Mouse (Mus musculus): ENCODE results near the gene Hivep1. TPM values are rescaled to one million over a fixed set of nuclear protein-coding genes. Genes with fewer than 3 reads are reported as not detected.

The Hivep1 gene
- polyA plus RNA-seq, 1 experiment from 2014 or later = 22.8 TPM

DNA sequence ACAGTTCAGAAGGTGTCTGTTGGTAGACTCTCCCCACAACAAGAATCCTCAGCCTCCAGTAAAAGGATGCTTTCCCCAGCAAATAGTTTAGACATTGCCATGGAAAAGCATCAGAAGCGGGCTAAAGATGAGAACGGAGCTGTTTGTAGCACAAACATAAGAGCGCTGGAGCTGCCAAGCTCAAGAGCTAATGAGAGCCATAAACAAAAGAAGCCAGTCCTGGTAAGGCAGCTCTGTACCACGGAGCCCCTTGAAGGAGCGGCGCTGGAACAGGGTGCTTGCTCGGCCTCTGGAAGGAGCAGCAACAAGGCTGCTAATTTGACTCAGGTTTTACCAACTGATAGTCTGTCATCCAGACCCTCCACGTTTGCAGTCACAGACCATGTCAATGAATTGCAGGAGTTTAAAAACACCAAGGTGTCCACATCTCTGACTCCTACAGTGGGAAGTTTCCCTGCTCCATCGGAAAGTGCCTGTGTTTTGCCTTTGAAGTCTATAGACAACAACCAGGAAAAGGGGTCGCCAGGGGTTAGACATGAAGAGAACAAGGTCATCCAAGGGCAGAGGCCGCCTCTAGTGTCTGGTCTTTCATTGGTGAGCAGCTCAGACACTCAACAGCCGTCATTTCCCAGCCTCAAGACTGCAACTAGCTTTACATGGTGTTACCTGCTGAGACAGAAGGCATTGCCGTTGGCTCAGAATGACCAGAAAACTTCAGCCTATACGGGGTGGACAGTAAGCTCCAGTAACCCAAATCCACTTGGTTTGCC is 107.8 kb downstream of the Hivep1 start:
- H3K9me3 ChIP-seq (ENCODE audit: control insufficient read depth, low read length) = no peaks in the 10 kb centered on the region
- no peak overlapping the region for H3K9ac ChIP-seq (replicated peaks; ENCODE audit: low read depth, low read length)
- no peaks in the 10 kb centered on the region for H3K4me1 ChIP-seq (ENCODE audit: control insufficient read depth, insufficient read depth, low read length)
- ATAC-seq (ENCODE audit: low read depth) = no peak
- no peaks in the 10 kb centered on the region for H3K27me3 ChIP-seq (ENCODE audit: control insufficient read depth, insufficient read depth, low read length)
- WGBS = 66% methylated on average over 14 of the region's 14 CpGs
- no peak overlapping the region for H3K4me2 ChIP-seq (ENCODE audit: low read depth, low read length)
- H3K27ac ChIP-seq (ENCODE audit: low read depth, low read length) = no peak overlapping the region
- H3K36me3 ChIP-seq (ENCODE audit: control insufficient read depth, insufficient read depth, low read length) = peaks cover 17% of the 10 kb centered on the region
- H3K4me3 ChIP-seq (ENCODE audit: low read depth, low read length) = no peak overlapping the region

DNA sequence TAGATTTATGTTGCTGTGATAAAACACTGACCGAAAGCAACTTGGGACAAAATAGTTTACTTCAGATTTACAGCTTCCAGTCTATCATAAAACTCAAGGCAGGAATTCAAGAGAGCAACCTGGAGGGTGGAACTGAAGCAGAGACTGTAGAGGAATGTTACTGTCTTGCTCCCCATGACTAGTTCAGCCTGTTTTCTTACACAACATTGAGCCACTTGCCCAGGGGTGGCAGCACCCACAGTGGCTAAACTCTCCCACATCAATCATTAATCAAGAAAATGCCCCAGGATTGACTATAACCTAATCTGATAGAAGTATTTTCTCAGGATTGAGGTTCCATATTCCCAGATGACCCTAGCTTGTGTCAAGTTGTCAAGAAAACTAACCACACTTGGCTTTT is 119.0 kb downstream of the Hivep1 start:
- Histone ChIP-seq H3K4me1 (ENCODE audit: control insufficient read depth, insufficient read depth, low read length) (no peaks in the 10 kb centered on the region), H3K9ac (replicated peaks; ENCODE audit: low read depth, low read length) (no peak overlapping the region), H3K4me3 (ENCODE audit: low read depth, low read length) (no peak overlapping the region), H3K4me2 (ENCODE audit: low read depth, low read length) (no peak overlapping the region), H3K27ac (ENCODE audit: low read depth, low read length) (no peak overlapping the region), H3K9me3 (ENCODE audit: control insufficient read depth, low read length) (no peaks in the 10 kb centered on the region), H3K36me3 (ENCODE audit: control insufficient read depth, insufficient read depth, low read length) (0 out of 2 replicates have a peak, but pooled peaks cover 10% of the 10 kb centered on the region), H3K27me3 (ENCODE audit: control insufficient read depth, insufficient read depth, low read length) (no peaks in the 10 kb centered on the region)
- ATAC-seq (ENCODE audit: low read depth) = no peak
- 76% methylated on average over 1 of the region's 1 CpGs for WGBS

DNA sequence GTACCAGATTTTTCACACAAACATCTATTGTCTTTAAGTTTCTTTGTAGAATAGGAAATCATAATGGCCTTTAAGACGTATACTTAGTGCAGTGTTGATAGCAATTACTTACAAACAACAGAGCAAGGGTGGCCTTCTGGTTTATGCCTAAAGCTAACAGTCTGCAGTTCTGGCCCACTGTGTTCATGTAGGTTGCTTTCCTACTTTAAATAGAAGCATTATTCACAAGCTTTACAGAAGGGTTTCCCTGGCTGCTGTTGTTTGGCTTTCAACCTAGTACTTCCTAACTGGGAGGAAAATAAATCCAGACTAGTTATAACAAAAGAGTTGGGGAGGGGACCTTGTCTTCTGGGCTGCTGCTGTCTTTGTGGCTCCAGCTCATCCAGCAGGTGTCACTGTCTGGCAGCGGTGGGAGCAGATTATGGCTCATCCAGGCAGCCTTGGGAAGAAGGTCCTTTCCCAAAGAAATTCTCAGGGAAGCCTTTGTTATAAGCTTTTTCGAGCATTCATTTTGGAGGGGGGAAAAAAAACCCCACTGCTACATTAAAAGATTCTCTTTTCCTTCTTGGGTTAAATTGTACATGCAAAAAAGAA is 123.1 kb downstream of the Hivep1 start:
- Histone ChIP-seq H3K36me3 (ENCODE audit: control insufficient read depth, insufficient read depth, low read length) (0 out of 2 replicates have a peak, but pooled peaks cover 10% of the 10 kb centered on the region), H3K27ac (ENCODE audit: low read depth, low read length) (no peak overlapping the region), H3K4me1 (ENCODE audit: control insufficient read depth, insufficient read depth, low read length) (no peaks in the 10 kb centered on the region), H3K9ac (replicated peaks; ENCODE audit: low read depth, low read length) (no peak overlapping the region), H3K27me3 (ENCODE audit: control insufficient read depth, insufficient read depth, low read length) (no peaks in the 10 kb centered on the region), H3K4me3 (ENCODE audit: low read depth, low read length) (no peak overlapping the region), H3K4me2 (ENCODE audit: low read depth, low read length) (no peak overlapping the region), H3K9me3 (ENCODE audit: control insufficient read depth, low read length) (no peaks in the 10 kb centered on the region)
- no peak for ATAC-seq (ENCODE audit: low read depth)
- 34% methylated on average over 3 of the region's 3 CpGs for WGBS

DNA sequence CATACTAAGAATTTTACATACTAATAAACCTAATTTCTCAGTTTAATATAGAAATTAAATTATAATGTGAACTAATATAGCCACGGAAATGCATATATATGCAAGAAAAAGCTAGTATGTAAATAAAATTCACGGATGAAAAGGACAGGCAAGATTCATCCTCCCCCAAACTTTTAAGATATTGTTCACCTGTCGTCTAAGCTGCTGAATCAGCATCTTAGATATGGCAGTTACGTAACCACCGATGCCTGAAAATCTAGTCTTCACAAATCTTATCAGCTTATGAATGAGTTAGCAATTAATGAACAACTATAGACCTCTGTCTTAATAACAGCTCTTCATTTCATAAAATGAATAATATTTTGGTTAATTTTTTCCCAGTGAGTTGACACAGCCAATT is 130.8 kb downstream of the Hivep1 start:
- Histone ChIP-seq H3K4me1 (ENCODE audit: control insufficient read depth, insufficient read depth, low read length) (no peaks in the 10 kb centered on the region), H3K4me2 (ENCODE audit: low read depth, low read length) (no peak overlapping the region), H3K36me3 (ENCODE audit: control insufficient read depth, insufficient read depth, low read length) (0 out of 2 replicates have a peak, but pooled peaks cover 6% of the 10 kb centered on the region), H3K9me3 (ENCODE audit: control insufficient read depth, low read length) (no peaks in the 10 kb centered on the region), H3K9ac (replicated peaks; ENCODE audit: low read depth, low read length) (no peak overlapping the region), H3K27me3 (ENCODE audit: control insufficient read depth, insufficient read depth, low read length) (no peaks in the 10 kb centered on the region), H3K27ac (ENCODE audit: low read depth, low read length) (no peak overlapping the region), H3K4me3 (ENCODE audit: low read depth, low read length) (no peak overlapping the region)
- ATAC-seq (ENCODE audit: low read depth) = no peak
- 92% methylated on average over 5 of the region's 5 CpGs for WGBS

DNA sequence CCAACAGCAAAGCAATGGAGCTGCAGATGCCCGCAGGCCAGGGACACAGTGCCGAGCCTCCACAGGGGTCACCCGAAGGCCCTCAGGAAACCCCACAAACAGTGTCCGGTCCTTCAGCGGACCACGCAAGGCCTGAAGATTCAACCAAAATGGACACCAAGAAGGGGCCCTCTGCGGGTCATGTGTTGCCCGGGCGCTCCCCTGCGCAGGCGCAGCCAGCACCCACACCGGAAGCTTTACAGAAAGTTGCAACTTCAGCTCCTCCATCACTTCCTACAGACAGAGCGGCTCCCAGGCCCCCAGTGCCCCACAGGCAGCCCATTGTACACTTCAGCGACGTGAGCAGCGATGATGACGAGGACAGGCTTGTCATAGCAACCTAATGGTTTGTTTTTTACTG is 132.3 kb downstream of the Hivep1 start:
- no peaks in the 10 kb centered on the region for H3K4me1 ChIP-seq (ENCODE audit: control insufficient read depth, insufficient read depth, low read length)
- no peak overlapping the region for H3K4me2 ChIP-seq (ENCODE audit: low read depth, low read length)
- ATAC-seq (ENCODE audit: low read depth) = no peak
- H3K9ac ChIP-seq (replicated peaks; ENCODE audit: low read depth, low read length) = no peak overlapping the region
- no peak overlapping the region for H3K27ac ChIP-seq (ENCODE audit: low read depth, low read length)
- H3K4me3 ChIP-seq (ENCODE audit: low read depth, low read length) = no peak overlapping the region
- no peaks in the 10 kb centered on the region for H3K27me3 ChIP-seq (ENCODE audit: control insufficient read depth, insufficient read depth, low read length)
- no peaks in the 10 kb centered on the region for H3K9me3 ChIP-seq (ENCODE audit: control insufficient read depth, low read length)
- 93% methylated on average over 17 of the region's 17 CpGs for WGBS
- H3K36me3 ChIP-seq (ENCODE audit: control insufficient read depth, insufficient read depth, low read length) = 0 out of 2 replicates have a peak, but pooled peaks cover 6% of the 10 kb centered on the region

DNA sequence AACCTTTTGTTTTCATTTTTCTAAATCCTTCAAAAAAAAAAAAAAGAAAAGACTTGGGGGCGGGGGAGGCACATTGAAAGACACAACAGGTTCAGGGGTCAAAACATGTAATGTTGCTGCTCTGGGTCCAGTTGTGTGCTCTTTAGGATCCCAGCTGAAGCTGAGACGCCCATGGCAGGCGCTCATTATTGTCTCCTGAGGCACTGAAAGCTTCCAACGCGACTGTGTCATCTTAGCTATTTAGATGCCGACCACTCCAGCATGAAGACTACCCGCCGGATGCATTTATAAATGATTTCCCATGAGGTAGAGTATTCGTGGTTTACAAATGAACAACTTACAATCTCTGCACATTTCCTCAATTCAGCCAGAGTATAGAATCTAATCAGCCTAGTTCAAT is 141.2 kb downstream of the Hivep1 start:
- H3K4me2 ChIP-seq (ENCODE audit: low read depth, low read length) = no peak overlapping the region

DNA sequence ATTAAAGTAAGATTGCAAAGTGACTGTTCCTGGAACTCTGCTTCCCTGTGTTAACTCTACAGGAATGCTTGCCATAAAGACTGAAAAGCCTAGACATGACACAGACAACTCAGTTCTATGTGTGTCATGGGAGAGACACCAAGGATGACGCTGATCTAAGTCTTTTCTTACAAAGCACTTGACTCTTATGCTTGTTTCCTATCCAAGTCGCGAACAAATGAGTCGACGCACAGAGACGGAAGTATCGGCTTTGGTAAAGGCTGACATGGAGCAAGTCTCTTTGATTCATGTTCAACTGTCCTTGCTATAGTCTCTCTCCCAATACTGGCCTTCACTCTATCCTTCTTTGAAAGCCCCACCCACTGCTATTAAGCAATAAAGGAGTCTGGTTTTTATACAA is 143.8 kb downstream of the Hivep1 start:
- Histone ChIP-seq H3K4me2 (ENCODE audit: low read depth, low read length) (no peak overlapping the region), H3K9ac (replicated peaks; ENCODE audit: low read depth, low read length) (no peak overlapping the region), H3K4me3 (ENCODE audit: low read depth, low read length) (no peak overlapping the region), H3K9me3 (ENCODE audit: control insufficient read depth, low read length) (no peaks in the 10 kb centered on the region), H3K36me3 (ENCODE audit: control insufficient read depth, insufficient read depth, low read length) (no peaks in the 10 kb centered on the region), H3K4me1 (ENCODE audit: control insufficient read depth, insufficient read depth, low read length) (peaks cover 5% of the 10 kb centered on the region; the same call in 1 of the 2 replicates), H3K27ac (ENCODE audit: low read depth, low read length) (no peak overlapping the region), H3K27me3 (ENCODE audit: control insufficient read depth, insufficient read depth, low read length) (no peaks in the 10 kb centered on the region)
- no peak for ATAC-seq (ENCODE audit: low read depth)
- WGBS = 93% methylated on average over 7 of the region's 7 CpGs

More for the DNA sequence above, 141.2 kb downstream of the Hivep1 start:
- Histone ChIP-seq H3K9ac (replicated peaks; ENCODE audit: low read depth, low read length) (no peak overlapping the region), H3K27ac (ENCODE audit: low read depth, low read length) (no peak overlapping the region), H3K4me3 (ENCODE audit: low read depth, low read length) (no peak overlapping the region), H3K27me3 (ENCODE audit: control insufficient read depth, insufficient read depth, low read length) (no peaks in the 10 kb centered on the region), H3K36me3 (ENCODE audit: control insufficient read depth, insufficient read depth, low read length) (no peaks in the 10 kb centered on the region), H3K9me3 (ENCODE audit: control insufficient read depth, low read length) (no peaks in the 10 kb centered on the region), H3K4me1 (ENCODE audit: control insufficient read depth, insufficient read depth, low read length) (peaks cover 5% of the 10 kb centered on the region; the same call in 1 of the 2 replicates)
- ATAC-seq (ENCODE audit: low read depth) = no peak
- WGBS = 25% methylated on average over 9 of the region's 9 CpGs

DNA sequence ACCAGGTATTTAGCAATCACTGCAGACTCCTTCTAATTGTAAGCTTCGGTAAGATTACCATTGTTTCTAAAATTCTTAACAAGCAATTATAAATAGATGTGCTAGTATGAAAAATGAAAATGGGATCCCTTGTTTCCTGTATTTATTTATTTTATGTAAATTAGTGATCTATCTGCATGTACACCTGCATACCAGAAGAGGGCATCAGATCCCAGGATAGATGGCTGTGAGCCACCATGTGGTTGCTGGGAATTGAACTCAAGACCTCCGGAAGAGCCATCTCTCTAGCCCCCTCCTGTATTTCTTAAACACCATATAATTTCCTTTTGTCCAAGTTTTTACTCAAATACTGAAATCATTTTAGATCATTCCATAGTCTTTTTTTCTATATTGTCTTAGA is 145.8 kb downstream of the Hivep1 start:
- H3K4me3 ChIP-seq (ENCODE audit: low read depth, low read length) = no peak overlapping the region
- no peak overlapping the region for H3K9ac ChIP-seq (replicated peaks; ENCODE audit: low read depth, low read length)
- 94% methylated on average over 2 of the region's 2 CpGs for WGBS
- no peaks in the 10 kb centered on the region for H3K9me3 ChIP-seq (ENCODE audit: control insufficient read depth, low read length)
- H3K4me1 ChIP-seq (ENCODE audit: control insufficient read depth, insufficient read depth, low read length) = peaks cover 4% of the 10 kb centered on the region; the same call in 1 of the 2 replicates
- ATAC-seq (ENCODE audit: low read depth) = no peak
- no peaks in the 10 kb centered on the region for H3K36me3 ChIP-seq (ENCODE audit: control insufficient read depth, insufficient read depth, low read length)
- H3K4me2 ChIP-seq (ENCODE audit: low read depth, low read length) = no peak overlapping the region
- H3K27ac ChIP-seq (ENCODE audit: low read depth, low read length) = no peak overlapping the region
- no peaks in the 10 kb centered on the region for H3K27me3 ChIP-seq (ENCODE audit: control insufficient read depth, insufficient read depth, low read length)

DNA sequence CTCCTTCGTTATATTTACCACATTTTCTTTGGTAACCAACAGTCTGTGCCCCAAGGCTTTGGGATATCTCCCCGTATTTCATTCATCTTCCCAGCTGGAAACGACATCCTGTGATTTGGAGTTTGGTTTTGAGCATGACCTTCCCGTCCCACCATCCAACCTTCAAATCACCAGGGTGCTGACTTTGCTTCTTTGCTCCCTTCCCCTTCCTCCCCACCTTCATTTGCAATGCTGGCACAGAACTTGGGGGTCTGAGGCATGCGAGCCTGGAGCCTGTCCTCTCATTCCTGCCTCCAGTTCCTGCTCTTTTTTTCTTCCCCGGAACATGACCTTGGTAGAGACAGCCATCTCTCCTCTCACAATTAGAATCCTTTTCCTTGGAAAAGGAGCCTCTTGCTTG is 161.7 kb downstream of the Hivep1 start:
- Histone ChIP-seq H3K27ac (ENCODE audit: low read depth, low read length) (no peak overlapping the region), H3K4me3 (ENCODE audit: low read depth, low read length) (no peak overlapping the region), H3K9me3 (ENCODE audit: control insufficient read depth, low read length) (no peaks in the 10 kb centered on the region), H3K4me2 (ENCODE audit: low read depth, low read length) (no peak overlapping the region), H3K4me1 (ENCODE audit: control insufficient read depth, insufficient read depth, low read length) (no peaks in the 10 kb centered on the region), H3K9ac (replicated peaks; ENCODE audit: low read depth, low read length) (no peak overlapping the region), H3K27me3 (ENCODE audit: control insufficient read depth, insufficient read depth, low read length) (no peaks in the 10 kb centered on the region), H3K36me3 (ENCODE audit: control insufficient read depth, insufficient read depth, low read length) (no peaks in the 10 kb centered on the region)
- ATAC-seq (ENCODE audit: low read depth) = no peak
- 92% methylated on average over 6 of the region's 6 CpGs for WGBS
